Mouse (Mus musculus) heart, embryonic 11.5 days (tissue): ENCODE measurements at regions not wholly inside any gene's neighbourhood (a gene's known extent, or its start where the extent isn't known, plus 50 kb on each side); places are given as distances from the start of the nearest gene placed in this dataset.

Experiments used
- ATAC-seq: fragments of 200-750 bp; cut with Nextera tagmentation; replicated peaks from 2 replicates; pipeline ENCODE4 v1.8.0; 2017; ENCODE audit warnings: moderate library complexity; ENCODE audit not compliant: insufficient number of reproducible peaks, low FRiP score, low TSS enrichment
- H3K27ac ChIP-seq: fragments of 300-500 bp; sonication (generic); 2 replicates; pipeline ENCODE4 v1.5.1; 2014; ENCODE audit warnings: mild to moderate bottlenecking, low read depth, low read length
- H3K27me3 ChIP-seq: fragments of 300-500 bp; sonication (generic); 2 replicates; pipeline ENCODE4 v1.6.1; 2014; ENCODE audit warnings: mild to moderate bottlenecking, low read length, mixed read lengths; ENCODE audit not compliant: control insufficient read depth, insufficient read depth
- H3K36me3 ChIP-seq: fragments of 300-500 bp; sonication (generic); 2 replicates; pipeline ENCODE4 v1.6.1; 2014; ENCODE audit warnings: mild to moderate bottlenecking, low read length, moderate library complexity, mixed read lengths; ENCODE audit not compliant: control insufficient read depth, insufficient read depth
- H3K4me1 ChIP-seq: fragments of 300-500 bp; sonication (generic); 2 replicates; pipeline ENCODE4 v1.6.1; 2014; ENCODE audit warnings: low read length; ENCODE audit not compliant: control insufficient read depth, insufficient read depth
- H3K4me2 ChIP-seq: fragments of 300-500 bp; sonication (generic); 2 replicates; pipeline ENCODE4 v1.6.1; 2014; ENCODE audit warnings: mild to moderate bottlenecking, moderate library complexity
- H3K4me3 ChIP-seq: fragments of 300-500 bp; sonication (generic); 2 replicates; pipeline ENCODE4 v1.5.1; 2014; ENCODE audit warnings: low read depth, low read length
- H3K9ac ChIP-seq: fragments of 300-500 bp; sonication (generic); 2 replicates; pipeline ENCODE4 v1.6.1; 2014; ENCODE audit warnings: mild to moderate bottlenecking, low read depth, low read length, moderate library complexity
- H3K9me3 ChIP-seq: fragments of 300-500 bp; sonication (generic); replicated peaks from 2 replicates; pipeline ENCODE4 v1.6.1; 2016; ENCODE audit warnings: low read length; ENCODE audit not compliant: control insufficient read depth
- WGBS: fragments of 180-500 bp; shearing (Covaris S2); extraction: QIAGEN DNeasy Blood & Tissue Kit; methylation state at CpG from one replicate; pipeline ENCODE4 v1.1.7; 2014; ENCODE audit not compliant: insufficient replicate concordance; 5-methylcytosine and 5-hydroxymethylcytosine counted together

GRCm38 (mm10) chr13:107897646-107898045 is 146.6 kb upstream of the Smim15 start:
- no peak overlapping the region for H3K27ac ChIP-seq
- 78% methylated on average over 1 of the region's 1 CpGs for WGBS
- no peak overlapping the region for H3K4me2 ChIP-seq
- ATAC-seq = no peak
- H3K4me3 ChIP-seq = no peak overlapping the region
- H3K27me3 ChIP-seq = peaks cover 39% of the 10 kb centered on the region
- peaks cover under 1% of the 10 kb centered on the region for H3K4me1 ChIP-seq
- H3K9ac ChIP-seq = no peak overlapping the region
- H3K9me3 ChIP-seq = no peaks in the 10 kb centered on the region; the same call in 1 of the 2 replicates
- H3K36me3 ChIP-seq = no peaks in the 10 kb centered on the region

GRCm38 (mm10) chr13:107897184-107897583 is 147.1 kb upstream of the Smim15 start:
- no peaks in the 10 kb centered on the region; the same call in 1 of the 2 replicates for H3K4me1 ChIP-seq
- no peak overlapping the region for H3K9ac ChIP-seq
- H3K27me3 ChIP-seq = peaks cover 43% of the 10 kb centered on the region
- no peak overlapping the region for H3K27ac ChIP-seq
- H3K9me3 ChIP-seq = no peaks in the 10 kb centered on the region; the same call in 1 of the 2 replicates
- no peaks in the 10 kb centered on the region for H3K36me3 ChIP-seq
- ATAC-seq = no peak
- WGBS = 68% methylated on average over 3 of the region's 3 CpGs
- no peak overlapping the region for H3K4me3 ChIP-seq
- no peak overlapping the region for H3K4me2 ChIP-seq

- no peak overlapping the region for H3K27ac ChIP-seq
- no peak for ATAC-seq
- H3K4me3 ChIP-seq = no peak overlapping the region
- 77% methylated on average over 8 of the region's 8 CpGs for WGBS
- no peak overlapping the region for H3K4me2 ChIP-seq
- H3K27me3 ChIP-seq = peaks cover 28% of the 10 kb centered on the region
- no peaks in the 10 kb centered on the region; the same call in 1 of the 2 replicates for H3K9me3 ChIP-seq
- no peaks in the 10 kb centered on the region for H3K36me3 ChIP-seq
- H3K4me1 ChIP-seq = no peaks in the 10 kb centered on the region; the same call in 1 of the 2 replicates
- no peak overlapping the region for H3K9ac ChIP-seq
Observed at GRCm38 (mm10) chr13:107893581-107894183, 150.6 kb upstream of the Smim15 start.

GRCm38 (mm10) chr13:107893081-107893480 is 151.2 kb upstream of the Smim15 start:
- H3K27me3 ChIP-seq = peaks cover 26% of the 10 kb centered on the region
- H3K36me3 ChIP-seq = no peaks in the 10 kb centered on the region
- no peak overlapping the region for H3K9ac ChIP-seq
- no peak overlapping the region for H3K27ac ChIP-seq
- H3K9me3 ChIP-seq = no peaks in the 10 kb centered on the region; the same call in 1 of the 2 replicates
- no peak overlapping the region for H3K4me2 ChIP-seq
- no peak overlapping the region for H3K4me3 ChIP-seq
- no peak for ATAC-seq
- WGBS = 95% methylated on average over 4 of the region's 4 CpGs
- no peaks in the 10 kb centered on the region; the same call in 1 of the 2 replicates for H3K4me1 ChIP-seq

GRCm38 (mm10) chr13:107891946-107892345 is 152.3 kb upstream of the Smim15 start:
- no peak for ATAC-seq
- Histone ChIP-seq H3K4me3 (peak overlapping the region; percentile 87), H3K27ac (no peak overlapping the region), H3K4me1 (peaks cover 5% of the 10 kb centered on the region; the same call in 1 of the 2 replicates), H3K9me3 (no peaks in the 10 kb centered on the region), H3K4me2 (peak overlapping the region; percentile 77), H3K9ac (peak overlapping the region; percentile 74), H3K27me3 (peaks cover 23% of the 10 kb centered on the region), H3K36me3 (no peaks in the 10 kb centered on the region)
- WGBS = 16% methylated on average over 11 of the region's 11 CpGs

- Histone ChIP-seq H3K4me3 (peak overlapping the region; percentile 87), H3K9ac (peak overlapping the region; percentile 74), H3K4me2 (peak overlapping the region; percentile 77), H3K9me3 (no peaks in the 10 kb centered on the region), H3K27ac (peak overlapping the region; percentile 89), H3K27me3 (peaks cover 23% of the 10 kb centered on the region), H3K36me3 (no peaks in the 10 kb centered on the region), H3K4me1 (peaks cover 6% of the 10 kb centered on the region; the same call in 1 of the 2 replicates)
- ATAC-seq = peak; percentile 39
- under 1% methylated on average over 72 of the region's 95 CpGs for WGBS
Observed at GRCm38 (mm10) chr13:107890866-107891821, 153.1 kb upstream of the Smim15 start.

GRCm38 (mm10) chr13:107889985-107890865 is 154.0 kb upstream of the Smim15 start:
- H3K27ac ChIP-seq = peak overlapping the region; percentile 89
- WGBS = 0% methylated on average over 79 of the region's 90 CpGs
- peaks cover 6% of the 10 kb centered on the region; the same call in 1 of the 2 replicates for H3K4me1 ChIP-seq
- H3K4me3 ChIP-seq = peak overlapping the region; percentile 87
- H3K9me3 ChIP-seq = no peaks in the 10 kb centered on the region
- ATAC-seq = peak; percentile 92
- H3K9ac ChIP-seq = peak overlapping the region; percentile 87
- no peaks in the 10 kb centered on the region for H3K36me3 ChIP-seq
- H3K4me2 ChIP-seq = peak overlapping the region; percentile 77
- H3K27me3 ChIP-seq = peaks cover 23% of the 10 kb centered on the region

GRCm38 (mm10) chr13:107889588-107889984 is 154.7 kb upstream of the Smim15 start:
- Histone ChIP-seq H3K27me3 (peaks cover 20% of the 10 kb centered on the region), H3K4me2 (peak overlapping the region; percentile 77), H3K4me1 (peaks cover 6% of the 10 kb centered on the region; the same call in 1 of the 2 replicates), H3K4me3 (peak overlapping the region; percentile 87), H3K9ac (peak overlapping the region; percentile 87; the same call in 1 of the 2 replicates), H3K9me3 (no peaks in the 10 kb centered on the region), H3K36me3 (no peaks in the 10 kb centered on the region), H3K27ac (peak overlapping the region; percentile 77)
- ATAC-seq = peak; percentile 0; the same call in 1 of the 2 replicates
- 0% methylated on average over 26 of the region's 66 CpGs for WGBS
